Mouse (Mus musculus): ENCODE measurements around the gene Gm37240.

The Gm37240 gene

GRCm38 (mm10) chr3:85126970-85127369 is 760.3 kb downstream of the Gm37240 start:
- no peak for DNase-seq (ENCODE audit: low spot score)

GRCm38 (mm10) chr3:85125471-85125870 is 761.8 kb downstream of the Gm37240 start:
- no peak for DNase-seq (ENCODE audit: low spot score)

- no peak for DNase-seq (ENCODE audit: low spot score)
Measured at GRCm38 (mm10) chr3:85124924-85125323, 762.4 kb downstream of the Gm37240 start.

- DNase-seq (ENCODE audit: low spot score): no peak
Measured at GRCm38 (mm10) chr3:85124410-85124809, 762.9 kb downstream of the Gm37240 start.

- no peak for DNase-seq (ENCODE audit: low spot score)
Measured at GRCm38 (mm10) chr3:85117702-85118101, 769.6 kb downstream of the Gm37240 start.

GRCm38 (mm10) chr3:85117014-85117413 is 770.3 kb downstream of the Gm37240 start:
- DNase-seq (ENCODE audit: low spot score): no peak

GRCm38 (mm10) chr3:85115959-85116543 is 771.3 kb downstream of the Gm37240 start:
- no peak for DNase-seq (ENCODE audit: low spot score)

- no peak for DNase-seq (ENCODE audit: low spot score)
Measured at GRCm38 (mm10) chr3:85113565-85113964, 773.8 kb downstream of the Gm37240 start.

- DNase-seq (ENCODE audit: low spot score): no peak
Measured at GRCm38 (mm10) chr3:85110762-85111161, 776.6 kb downstream of the Gm37240 start.

GRCm38 (mm10) chr3:85109221-85109620 is 778.1 kb downstream of the Gm37240 start:
- DNase-seq (ENCODE audit: low spot score): no peak

GRCm38 (mm10) chr3:85108396-85108795 is 778.9 kb downstream of the Gm37240 start:
- no peak for DNase-seq (ENCODE audit: low spot score)

GRCm38 (mm10) chr3:85106956-85107355 is 780.4 kb downstream of the Gm37240 start:
- peak; percentile 31 for DNase-seq (ENCODE audit: low spot score)

- DNase-seq (ENCODE audit: low spot score): no peak
Measured at GRCm38 (mm10) chr3:85104301-85104700, 783.0 kb downstream of the Gm37240 start.

- no peak for DNase-seq (ENCODE audit: low spot score)
Measured at GRCm38 (mm10) chr3:85080882-85081558, 806.3 kb downstream of the Gm37240 start.

GRCm38 (mm10) chr3:85064113-85064512 is 823.2 kb downstream of the Gm37240 start:
- no peak for DNase-seq (ENCODE audit: low spot score)

- no peak for DNase-seq (ENCODE audit: low spot score)
Measured at GRCm38 (mm10) chr3:85060153-85060552, 827.2 kb downstream of the Gm37240 start.

GRCm38 (mm10) chr3:85057245-85057644 is 830.1 kb downstream of the Gm37240 start:
- no peak for DNase-seq (ENCODE audit: low spot score)

- DNase-seq (ENCODE audit: low spot score): no peak
Measured at GRCm38 (mm10) chr3:85053526-85053925, 833.8 kb downstream of the Gm37240 start.

- DNase-seq (ENCODE audit: low spot score): no peak
Measured at GRCm38 (mm10) chr3:85052196-85052595, 835.1 kb downstream of the Gm37240 start.

- no peak for DNase-seq (ENCODE audit: low spot score)
Measured at GRCm38 (mm10) chr3:85048569-85048968, 838.7 kb downstream of the Gm37240 start.

- no peak for DNase-seq (ENCODE audit: low spot score)
Measured at GRCm38 (mm10) chr3:85043679-85044218, 843.6 kb downstream of the Gm37240 start.

GRCm38 (mm10) chr3:85042126-85042525 is 845.2 kb downstream of the Gm37240 start:
- DNase-seq (ENCODE audit: low spot score): no peak

GRCm38 (mm10) chr3:85029141-85029540 is 858.2 kb downstream of the Gm37240 start:
- DNase-seq (ENCODE audit: low spot score): no peak

Measured in retina, embryonic 14.5 days (tissue).